Mouse (Mus musculus) lung, adult 2 months (tissue): Measurements from ENCODE around the gene H13.

ENCODE experiments used
- CTCF ChIP-seq: fragments of 200-500 bp; IDR thresholded peaks from 2 replicates; pipeline ENCODE4 v1.5.1; 2011; ENCODE audit warnings: mild to moderate bottlenecking, low read length, control low read depth; ENCODE audit not compliant: insufficient read depth
- POLR2A ChIP-seq: fragments of 200-500 bp; IDR thresholded peaks from 2 replicates; pipeline ENCODE4 v1.6.1; 2011; ENCODE audit warnings: low read depth, mild to moderate bottlenecking, control low read depth, low read length, borderline replicate concordance; ENCODE audit errors: extremely low read depth

- TF ChIP-seq CTCF (no peak), POLR2A (no peak)
Observed at GRCm38 (mm10) chr2:152629904-152630303, 39.4 kb upstream of the H13 start.
